Mouse (Mus musculus) forebrain, embryonic 11.5 days (tissue): ENCODE data around the gene Cdc42ep4. TPM values are rescaled to one million over a fixed set of nuclear protein-coding genes. Genes with fewer than 3 reads are reported as not detected.
A peak's percentile ranks its signal among the peaks of the same experiment; 100 is the strongest.

ENCODE experiments used
- ATAC-seq: fragments of 200-750 bp; cut with Nextera tagmentation; replicated peaks from 2 replicates; pipeline ENCODE4 v1.8.0; 2017; ENCODE audit warnings: moderate TSS enrichment; ENCODE audit not compliant: low FRiP score
- DNase-seq: peaks from one replicate; pipeline ENCODE4 v3.0.0-alpha.2; 2017; ENCODE audit warnings: low spot score
- H3K27ac ChIP-seq: fragments of 300-500 bp; sonication (generic); 2 replicates; pipeline ENCODE4 v1.5.1; 2014; ENCODE audit warnings: low read depth, low read length
- H3K27me3 ChIP-seq: fragments of 300-500 bp; sonication (generic); 2 replicates; pipeline ENCODE4 v1.6.1; 2014; ENCODE audit warnings: mild to moderate bottlenecking, low read length, mixed read lengths; ENCODE audit not compliant: control insufficient read depth, insufficient read depth
- H3K36me3 ChIP-seq: fragments of 300-500 bp; sonication (generic); 2 replicates; pipeline ENCODE4 v1.6.1; 2014; ENCODE audit warnings: mild to moderate bottlenecking, low read length, moderate library complexity, mixed read lengths; ENCODE audit not compliant: control insufficient read depth, insufficient read depth
- H3K4me1 ChIP-seq: fragments of 300-500 bp; sonication (generic); replicated peaks from 2 replicates; pipeline ENCODE4 v1.6.1; 2014; ENCODE audit warnings: low read length, mixed read lengths; ENCODE audit not compliant: control insufficient read depth, insufficient read depth
- H3K4me2 ChIP-seq: fragments of 300-500 bp; sonication (generic); 2 replicates; pipeline ENCODE4 v1.6.1; 2014; ENCODE audit warnings: low read depth, mild to moderate bottlenecking, low read length, moderate library complexity, mixed read lengths; ENCODE audit not compliant: severe bottlenecking
- H3K4me3 ChIP-seq: fragments of 300-500 bp; sonication (generic); 2 replicates; pipeline ENCODE4 v1.5.1; 2014; ENCODE audit warnings: low read depth, low read length
- H3K9ac ChIP-seq: fragments of 300-500 bp; sonication (generic); 2 replicates; pipeline ENCODE4 v1.6.1; 2014; ENCODE audit warnings: low read length
- H3K9me3 ChIP-seq: fragments of 300-500 bp; sonication (generic); 2 replicates; pipeline ENCODE4 v1.6.1; 2016; ENCODE audit warnings: low read length, mixed read lengths; ENCODE audit not compliant: control insufficient read depth
- WGBS: fragments of 180-500 bp; shearing (Covaris S2); extraction: QIAGEN DNeasy Blood & Tissue Kit; methylation state at CpG from one replicate; pipeline ENCODE4 v1.1.7; 2014; 5-methylcytosine and 5-hydroxymethylcytosine counted together
- polyA plus RNA-seq: library from polyadenylated mRNA; unstranded; fragments of >200 nt; fragmentation: Nextera tagmentation; extraction: Ambion mirVana; gene quantifications from 2 replicates; pipeline ENCODE4 v1.2.1, GENCODE M21; 2014

The Cdc42ep4 gene
- polyA plus RNA-seq, 1 experiment from 2014 or later, result 78.5 TPM

DNA sequence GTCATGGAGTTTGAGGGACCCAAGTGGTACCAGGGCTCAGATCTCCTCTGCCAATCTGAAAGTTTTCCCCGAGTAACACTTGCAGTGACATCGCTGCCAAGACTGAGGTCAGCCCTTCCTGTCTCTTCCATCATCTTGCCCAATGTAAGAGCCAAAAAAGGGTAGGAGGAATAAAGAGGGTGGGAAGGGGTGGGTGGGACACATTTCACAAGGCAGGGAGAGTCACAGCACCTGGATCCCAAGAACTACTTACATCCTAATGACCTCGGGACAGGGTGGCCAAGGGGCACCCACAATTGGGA is 14.2 kb downstream of the Cdc42ep4 start:
- 94% methylated on average over 3 of the region's 3 CpGs for WGBS
- no peaks in the 10 kb centered on the region; the same call in 1 of the 2 replicates for H3K36me3 ChIP-seq
- H3K4me2 ChIP-seq, result no peak overlapping the region
- no peaks in the 10 kb centered on the region for H3K27me3 ChIP-seq
- H3K27ac ChIP-seq, result no peak overlapping the region
- H3K4me3 ChIP-seq, result no peak overlapping the region
- ATAC-seq, result no peak
- H3K9me3 ChIP-seq, result no peaks in the 10 kb centered on the region
- H3K9ac ChIP-seq, result no peak overlapping the region
- no peak for DNase-seq
- peaks cover 17% of the 10 kb centered on the region; the same call in 1 of the 2 replicates for H3K4me1 ChIP-seq

DNA sequence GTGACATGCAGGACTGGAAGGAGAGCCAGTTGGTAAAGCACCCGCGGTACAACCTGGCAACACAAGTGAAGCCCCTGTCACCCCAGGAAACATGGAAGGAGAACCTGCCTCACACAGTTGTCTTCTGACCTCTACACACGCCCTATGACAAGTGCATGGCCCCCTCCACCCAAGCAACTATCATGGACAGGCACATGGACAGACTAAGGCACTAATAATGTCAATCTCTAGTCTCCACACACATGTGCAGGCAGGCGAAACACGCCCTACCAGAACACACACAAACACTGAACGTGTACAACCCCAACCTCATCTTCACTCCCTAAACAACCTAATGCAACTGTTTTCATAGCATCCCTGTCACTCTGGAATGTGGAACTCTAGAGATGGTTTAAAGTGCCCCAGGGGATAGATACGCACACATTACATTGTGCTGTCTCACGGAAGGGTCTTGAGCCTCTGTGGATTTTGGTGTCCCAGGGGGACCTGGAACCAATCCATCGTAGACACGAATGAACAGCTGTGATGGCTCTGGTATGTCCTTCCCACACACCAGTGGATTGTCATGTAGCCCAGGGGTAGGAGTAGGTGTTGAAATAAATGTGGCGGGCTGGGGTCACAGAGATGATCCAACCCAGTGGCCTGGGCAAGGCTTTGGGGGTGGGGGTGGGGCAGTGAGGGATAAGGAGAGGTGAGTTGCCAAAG is 14.7 kb downstream of the Cdc42ep4 start:
- Histone ChIP-seq H3K4me2 (no peak overlapping the region), H3K4me3 (no peak overlapping the region), H3K27ac (no peak overlapping the region), H3K36me3 (no peaks in the 10 kb centered on the region; the same call in 1 of the 2 replicates), H3K9me3 (no peaks in the 10 kb centered on the region), H3K4me1 (peaks cover 19% of the 10 kb centered on the region; the same call in 1 of the 2 replicates), H3K9ac (no peak overlapping the region), H3K27me3 (no peaks in the 10 kb centered on the region)
- ATAC-seq, result no peak
- no peak for DNase-seq
- 89% methylated on average over 11 of the region's 11 CpGs for WGBS

DNA sequence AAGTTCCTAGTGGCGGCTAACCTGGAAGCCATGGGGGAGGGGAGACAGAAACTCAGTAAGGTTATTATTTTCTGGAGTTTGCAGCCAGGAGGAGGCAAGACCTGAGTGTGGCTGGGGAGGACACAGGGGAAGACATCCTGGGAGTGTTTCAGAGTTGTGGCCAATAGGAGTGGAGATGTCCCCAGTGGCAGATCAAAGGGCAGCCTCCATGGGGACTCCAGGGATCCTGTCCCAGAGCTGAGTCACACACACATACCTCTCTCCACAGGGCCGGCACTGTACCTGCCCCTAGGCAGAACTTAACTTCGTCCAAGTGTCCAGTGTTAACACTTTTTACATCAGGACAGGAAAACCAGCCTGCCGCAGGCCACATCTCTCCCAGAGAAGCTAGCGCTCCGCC is 16.5 kb downstream of the Cdc42ep4 start:
- Histone ChIP-seq H3K4me1 (peaks cover 17% of the 10 kb centered on the region; the same call in 1 of the 2 replicates), H3K9me3 (no peaks in the 10 kb centered on the region)
- no peak for ATAC-seq

DNA sequence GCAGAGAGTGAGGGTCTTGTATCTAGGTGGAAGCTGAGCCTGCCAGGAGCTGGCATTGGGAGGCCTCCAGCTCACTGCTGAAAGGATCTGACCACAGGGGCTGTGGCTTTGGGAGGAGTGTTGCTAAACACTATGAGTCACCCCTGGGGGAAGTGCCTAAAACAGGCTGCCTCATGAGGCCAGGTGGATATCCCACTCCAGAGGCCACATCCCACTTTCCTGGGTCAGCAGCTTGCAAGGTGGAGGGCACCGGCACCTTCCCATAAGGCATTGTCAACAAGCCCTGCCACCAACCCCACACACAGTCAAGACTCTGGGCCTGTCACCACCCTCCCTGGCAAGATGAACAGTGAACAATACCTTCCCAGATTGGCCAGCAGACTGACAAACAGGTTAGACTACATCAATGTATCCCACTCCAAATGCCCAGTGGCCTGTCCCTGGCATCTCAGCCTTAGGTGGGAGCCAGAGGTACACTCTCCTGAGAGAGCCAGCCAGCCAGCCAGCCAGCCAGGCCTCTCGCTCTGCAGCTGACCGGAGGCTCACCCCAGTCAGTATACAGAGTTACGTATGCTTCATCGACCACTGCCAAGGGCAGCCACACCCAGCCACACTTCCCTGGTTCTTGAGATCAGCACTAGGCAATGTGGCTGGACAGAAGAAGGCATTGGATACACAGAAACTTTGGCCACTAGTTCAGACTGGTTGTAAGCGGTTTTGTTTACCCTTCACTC is 17.9 kb downstream of the Cdc42ep4 start:
- ATAC-seq (no peak), DNase-seq (peak; percentile 67)
- Histone ChIP-seq H3K36me3 (peaks cover 5% of the 10 kb centered on the region; the same call in 1 of the 2 replicates), H3K27ac (no peak overlapping the region), H3K4me3 (no peak overlapping the region), H3K4me1 (peaks cover 17% of the 10 kb centered on the region; the same call in 1 of the 2 replicates), H3K27me3 (no peaks in the 10 kb centered on the region), H3K9ac (no peak overlapping the region; the same call in 1 of the 2 replicates), H3K9me3 (no peaks in the 10 kb centered on the region), H3K4me2 (no peak overlapping the region)
- whole genome bisulfite sequencing, result 54% methylated on average over 6 of the region's 6 CpGs

More for the DNA sequence above, 16.5 kb downstream of the Cdc42ep4 start:
- Histone ChIP-seq H3K36me3 (no peaks in the 10 kb centered on the region; the same call in 1 of the 2 replicates), H3K4me3 (no peak overlapping the region), H3K9ac (no peak overlapping the region), H3K27me3 (no peaks in the 10 kb centered on the region), H3K4me2 (no peak overlapping the region), H3K27ac (no peak overlapping the region)
- no peak for DNase-seq
- 75% methylated on average over 6 of the region's 6 CpGs for WGBS

DNA sequence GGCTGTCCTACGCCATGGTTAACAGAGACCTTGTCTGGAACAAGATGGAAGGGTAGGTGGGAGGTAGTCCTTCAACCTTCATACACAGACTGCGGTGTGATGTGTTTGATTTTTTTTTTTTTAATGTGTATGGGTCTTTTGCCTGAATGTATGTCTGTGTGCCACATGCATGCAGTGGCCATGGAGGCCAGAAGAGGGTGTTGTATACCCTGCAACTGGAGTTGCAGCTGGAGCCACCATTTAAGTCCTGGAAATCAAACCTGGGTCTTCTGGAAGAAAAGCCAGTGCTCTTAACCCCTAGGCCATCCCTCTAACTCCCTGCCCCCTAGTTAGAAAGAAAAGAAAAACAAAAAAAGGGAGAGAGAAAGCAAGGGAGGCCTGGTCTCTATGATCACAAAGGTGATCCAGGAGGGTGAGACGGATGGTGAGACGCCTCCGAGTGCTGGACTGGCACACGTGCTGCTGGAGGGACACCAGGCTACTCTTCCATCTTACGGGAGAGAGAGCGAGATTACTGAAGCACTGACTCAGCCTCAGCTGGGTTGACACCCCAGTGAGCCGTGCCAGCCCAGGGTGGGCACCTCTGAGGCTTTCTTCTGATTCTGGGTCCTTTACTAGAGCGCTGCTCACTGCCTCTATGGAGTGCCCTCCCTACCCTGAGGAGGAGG is 19.6 kb downstream of the Cdc42ep4 start:
- H3K9ac ChIP-seq, result no peak overlapping the region
- no peaks in the 10 kb centered on the region for H3K9me3 ChIP-seq
- ATAC-seq, result no peak
- H3K4me1 ChIP-seq, result peaks cover 17% of the 10 kb centered on the region; the same call in 1 of the 2 replicates
- 93% methylated on average over 10 of the region's 10 CpGs for WGBS
- no peak overlapping the region for H3K27ac ChIP-seq
- H3K27me3 ChIP-seq, result no peaks in the 10 kb centered on the region
- peaks cover 18% of the 10 kb centered on the region for H3K36me3 ChIP-seq
- DNase-seq, result no peak
- H3K4me3 ChIP-seq, result no peak overlapping the region
- H3K4me2 ChIP-seq, result no peak overlapping the region

DNA sequence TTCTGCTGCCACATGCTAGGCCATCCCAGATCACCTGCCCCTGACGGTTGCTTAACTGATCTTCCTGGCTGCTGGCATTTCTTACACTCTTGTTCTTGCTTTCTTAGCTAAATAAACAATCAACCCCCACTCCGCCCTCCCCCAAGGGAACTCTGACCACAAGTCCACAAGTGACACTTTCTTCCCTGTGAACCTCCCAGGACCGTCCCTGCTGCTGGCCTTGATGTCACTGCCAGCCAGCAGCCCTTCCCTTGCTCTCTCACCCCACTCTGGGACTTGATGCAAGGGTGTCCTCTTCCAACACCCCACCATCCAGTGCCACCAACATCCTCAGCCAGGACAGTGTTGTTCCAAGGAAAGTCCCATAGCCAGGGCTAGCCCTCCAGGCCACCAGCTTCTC is 20.8 kb downstream of the Cdc42ep4 start:
- no peak overlapping the region for H3K9ac ChIP-seq
- H3K4me1 ChIP-seq, result peaks cover 22% of the 10 kb centered on the region
- H3K27ac ChIP-seq, result no peak overlapping the region
- DNase-seq, result no peak
- no peaks in the 10 kb centered on the region for H3K9me3 ChIP-seq
- no peak for ATAC-seq
- 82% methylated on average over 3 of the region's 3 CpGs for WGBS
- H3K4me2 ChIP-seq, result no peak overlapping the region
- H3K36me3 ChIP-seq, result peaks cover 24% of the 10 kb centered on the region
- H3K27me3 ChIP-seq, result no peaks in the 10 kb centered on the region
- no peak overlapping the region for H3K4me3 ChIP-seq

DNA sequence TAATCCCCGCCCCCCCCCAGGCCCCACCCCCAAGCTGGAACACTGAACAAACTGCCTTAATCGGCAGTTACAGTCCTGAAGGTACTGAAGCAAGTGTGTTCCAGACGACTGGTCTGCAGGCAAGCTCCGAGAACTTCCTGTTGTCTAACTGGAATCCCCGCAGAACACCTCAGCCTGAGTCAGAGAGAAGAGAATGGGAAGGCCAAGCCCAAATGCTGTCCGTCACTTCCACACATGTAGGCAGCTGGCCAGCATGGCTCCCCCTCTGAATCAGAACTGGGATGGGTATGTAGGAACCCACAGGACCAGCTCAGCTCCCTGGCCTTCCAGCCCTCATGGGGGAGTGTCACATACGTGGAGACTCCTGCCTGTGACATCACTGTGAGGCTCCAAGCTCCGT is 21.8 kb downstream of the Cdc42ep4 start:
- Histone ChIP-seq H3K36me3 (peaks cover 24% of the 10 kb centered on the region), H3K9ac (no peak overlapping the region), H3K27ac (no peak overlapping the region), H3K4me3 (no peak overlapping the region), H3K4me1 (peaks cover 23% of the 10 kb centered on the region), H3K9me3 (no peaks in the 10 kb centered on the region), H3K4me2 (no peak overlapping the region), H3K27me3 (no peaks in the 10 kb centered on the region)
- 69% methylated on average over 8 of the region's 8 CpGs for WGBS
- no peak for DNase-seq
- no peak for ATAC-seq

DNA sequence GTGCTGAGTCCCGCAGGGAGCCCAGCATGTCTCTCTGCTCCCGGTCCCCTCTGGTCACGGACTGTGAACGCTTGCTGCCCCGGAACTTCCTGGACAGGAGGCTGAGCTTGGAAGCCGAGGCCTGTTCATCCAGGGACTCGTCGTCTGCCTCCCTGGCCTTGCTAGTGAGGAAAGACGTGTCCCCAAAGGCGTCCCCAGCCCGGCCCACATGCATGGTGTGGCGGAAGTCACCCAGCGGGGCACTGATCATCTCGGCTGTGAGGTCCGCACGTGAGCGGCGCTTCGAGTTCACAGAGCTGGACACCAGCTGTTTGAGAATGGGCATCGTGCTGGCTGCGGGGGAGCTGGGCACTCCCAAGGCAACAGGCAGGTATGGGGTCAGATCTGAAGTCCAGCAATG is 22.4 kb downstream of the Cdc42ep4 start:
- H3K27me3 ChIP-seq, result no peaks in the 10 kb centered on the region
- H3K4me3 ChIP-seq, result no peak overlapping the region
- H3K9me3 ChIP-seq, result no peaks in the 10 kb centered on the region
- peaks cover 24% of the 10 kb centered on the region for H3K36me3 ChIP-seq
- no peak for DNase-seq
- no peak overlapping the region for H3K9ac ChIP-seq
- no peak overlapping the region for H3K4me2 ChIP-seq
- ATAC-seq, result no peak
- peaks cover 17% of the 10 kb centered on the region for H3K4me1 ChIP-seq
- no peak overlapping the region for H3K27ac ChIP-seq
- 90% methylated on average over 21 of the region's 21 CpGs for WGBS
